Mouse (Mus musculus) intestine, embryonic 14.5 days (tissue): ENCODE results near the gene Prn. TPM values are rescaled to one million over a fixed set of nuclear protein-coding genes. Genes with fewer than 3 reads are reported as not detected.

ENCODE experiments used
- ATAC-seq: fragments of 200-750 bp; cut with Nextera tagmentation; replicated peaks from 2 replicates; pipeline ENCODE4 v1.8.0; 2017; ENCODE audit warnings: low read depth, moderate number of reproducible peaks, moderate TSS enrichment, moderate library complexity; ENCODE audit not compliant: low FRiP score, low TSS enrichment
- DNase-seq: peaks from one replicate; pipeline ENCODE4 v3.0.0-alpha.2; 2018; ENCODE audit warnings: low spot score
- H3K27ac ChIP-seq: fragments of 300-500 bp; sonication (generic); 2 replicates; pipeline ENCODE4 v1.5.1; 2014; ENCODE audit warnings: low read depth, mild to moderate bottlenecking, control low read depth
- H3K27me3 ChIP-seq: fragments of 300-500 bp; sonication (generic); replicated peaks from 2 replicates; pipeline ENCODE4 v1.6.1; 2014; ENCODE audit warnings: low read length, control low read depth; ENCODE audit not compliant: control insufficient read depth, insufficient read depth
- H3K36me3 ChIP-seq: fragments of 300-500 bp; sonication (generic); 2 replicates; pipeline ENCODE4 v1.6.1; 2014; ENCODE audit warnings: low read length, control low read depth; ENCODE audit not compliant: control insufficient read depth, insufficient read depth
- H3K4me1 ChIP-seq: fragments of 300-500 bp; sonication (generic); replicated peaks from 2 replicates; pipeline ENCODE4 v1.6.1; 2014; ENCODE audit warnings: low read length, control low read depth, mixed read lengths; ENCODE audit not compliant: control insufficient read depth, insufficient read depth
- H3K4me2 ChIP-seq: fragments of 300-500 bp; sonication (generic); 2 replicates; pipeline ENCODE4 v1.6.1; 2014; ENCODE audit warnings: low read length
- H3K4me3 ChIP-seq: fragments of 300-500 bp; sonication (generic); 2 replicates; pipeline ENCODE4 v1.5.1; 2014; ENCODE audit warnings: low read depth, low read length, control low read depth, mixed read lengths
- H3K9ac ChIP-seq: fragments of 300-500 bp; sonication (generic); 2 replicates; pipeline ENCODE4 v1.6.1; 2014; ENCODE audit warnings: mild to moderate bottlenecking, low read length
- H3K9me3 ChIP-seq: fragments of 300-500 bp; sonication (generic); 2 replicates; pipeline ENCODE4 v1.6.1; 2016; ENCODE audit warnings: low read length, control low read depth; ENCODE audit not compliant: control insufficient read depth
- WGBS: fragments of 180-500 bp; shearing (Covaris S2); extraction: QIAGEN DNeasy Blood & Tissue Kit; methylation state at CpG from one replicate; pipeline ENCODE4 v1.1.7; 2014; 5-methylcytosine and 5-hydroxymethylcytosine counted together
- polyA plus RNA-seq: library from polyadenylated mRNA; unstranded; fragments of >200 nt; fragmentation: Nextera tagmentation; extraction: Ambion mirVana; gene quantifications from 2 replicates; pipeline ENCODE4 v1.2.1, GENCODE M21; 2014

Gene Prn
- polyA plus RNA-seq, 1 experiment from 2014 or later = not detected

DNA sequence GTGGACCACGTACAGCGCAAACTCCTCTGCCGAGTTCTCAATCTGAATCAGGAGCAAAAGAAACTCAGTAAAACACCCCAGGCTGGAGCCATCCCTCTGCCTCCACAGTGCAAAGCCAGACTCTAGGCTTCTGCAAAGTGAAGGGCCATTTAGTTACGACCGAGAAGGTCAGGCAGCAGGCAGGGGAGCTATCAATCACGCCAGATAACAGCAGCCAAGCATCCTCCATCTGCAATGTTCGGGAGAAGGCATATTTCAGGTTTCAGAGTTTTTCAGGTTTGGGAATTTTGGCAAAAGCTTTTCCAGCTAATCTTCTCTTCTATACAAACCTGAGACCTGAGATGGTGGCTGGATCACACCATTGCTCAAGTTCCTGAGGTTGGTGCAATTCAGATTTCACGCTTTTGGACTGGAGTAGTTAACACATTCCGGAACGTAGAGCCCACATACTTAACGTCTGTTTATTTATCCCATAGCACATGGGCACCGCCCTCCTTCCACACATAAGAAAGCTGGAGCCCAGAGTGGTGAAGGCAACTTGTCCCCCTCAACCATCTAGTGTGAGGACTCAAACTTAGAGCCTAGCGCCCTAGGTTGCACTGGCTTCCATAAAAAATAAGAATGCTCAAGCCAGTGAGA, 92.1 kb downstream of the Prn start:
- no peaks in the 10 kb centered on the region for H3K9me3 ChIP-seq
- no peaks in the 10 kb centered on the region for H3K36me3 ChIP-seq
- ATAC-seq (no peak), DNase-seq (no peak)
- H3K4me1 ChIP-seq = no peaks in the 10 kb centered on the region
- H3K4me3 ChIP-seq = no peak overlapping the region
- WGBS = 38% methylated on average over 13 of the region's 13 CpGs
- no peaks in the 10 kb centered on the region for H3K27me3 ChIP-seq
- no peak overlapping the region for H3K27ac ChIP-seq
- no peak overlapping the region for H3K9ac ChIP-seq
- no peak overlapping the region for H3K4me2 ChIP-seq

DNA sequence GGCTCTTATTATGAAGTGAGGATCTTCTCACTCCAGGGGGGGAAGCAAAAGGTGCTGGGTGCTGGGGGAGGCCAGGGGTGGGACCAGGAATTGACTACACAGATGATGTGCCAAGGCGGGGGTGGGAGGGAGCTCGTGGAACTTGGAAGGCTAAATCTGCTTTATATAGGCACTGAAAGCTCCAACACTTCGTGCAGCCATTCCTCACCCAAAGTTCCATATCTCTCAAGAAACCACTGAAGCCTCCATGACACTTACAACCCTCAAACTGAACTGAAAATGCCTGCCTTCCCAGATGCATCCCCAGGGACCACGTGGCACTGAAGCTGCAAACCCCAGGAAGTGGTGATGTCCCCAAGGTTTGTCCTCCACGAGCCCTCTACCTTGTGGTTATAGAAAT, 94.2 kb downstream of the Prn start:
- ATAC-seq (no peak), DNase-seq (no peak)
- H3K27me3 ChIP-seq = no peaks in the 10 kb centered on the region
- no peak overlapping the region for H3K4me2 ChIP-seq
- 70% methylated on average over 5 of the region's 5 CpGs for WGBS
- H3K36me3 ChIP-seq = no peaks in the 10 kb centered on the region
- no peaks in the 10 kb centered on the region for H3K9me3 ChIP-seq
- H3K9ac ChIP-seq = no peak overlapping the region
- H3K27ac ChIP-seq = no peak overlapping the region
- no peak overlapping the region for H3K4me3 ChIP-seq
- H3K4me1 ChIP-seq = no peaks in the 10 kb centered on the region; the same call in 1 of the 2 replicates

DNA sequence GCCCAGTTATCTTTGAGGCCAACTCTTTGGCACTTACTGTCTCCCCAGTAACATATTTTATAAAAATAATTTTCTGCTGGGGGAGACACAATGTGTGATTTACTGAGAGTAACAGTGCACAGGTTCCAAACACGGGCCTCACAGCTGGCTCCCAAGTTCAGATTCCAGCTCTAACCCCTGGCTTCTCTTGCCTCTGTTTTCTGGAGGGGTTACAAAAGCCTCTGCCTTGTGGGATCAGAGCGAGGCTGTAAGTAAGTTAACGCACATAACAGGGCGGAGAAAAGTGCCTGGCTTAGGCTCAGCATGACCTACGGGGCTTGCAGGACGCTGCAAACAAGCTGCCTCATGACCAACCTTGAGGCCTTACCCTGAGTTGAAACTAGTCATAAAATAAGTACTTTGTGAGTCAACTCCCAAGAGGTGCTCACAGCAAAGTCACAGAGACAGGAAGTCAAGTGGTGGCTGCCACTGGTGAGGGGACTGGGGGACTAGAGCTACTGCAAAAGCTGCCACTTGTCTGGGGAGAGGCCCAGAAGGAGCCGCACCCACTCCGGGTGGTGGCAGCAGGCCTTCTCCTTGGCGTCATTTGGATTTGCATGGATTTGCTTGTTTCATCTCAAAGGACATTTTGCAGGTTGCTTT, 94.9 kb downstream of the Prn start:
- Histone ChIP-seq H3K9me3 (no peaks in the 10 kb centered on the region), H3K36me3 (no peaks in the 10 kb centered on the region), H3K4me1 (no peaks in the 10 kb centered on the region; the same call in 1 of the 2 replicates), H3K4me3 (no peak overlapping the region), H3K4me2 (no peak overlapping the region), H3K27me3 (no peaks in the 10 kb centered on the region), H3K9ac (no peak overlapping the region), H3K27ac (no peak overlapping the region)
- WGBS = 74% methylated on average over 9 of the region's 9 CpGs
- DNase-seq (no peak), ATAC-seq (no peak)

DNA sequence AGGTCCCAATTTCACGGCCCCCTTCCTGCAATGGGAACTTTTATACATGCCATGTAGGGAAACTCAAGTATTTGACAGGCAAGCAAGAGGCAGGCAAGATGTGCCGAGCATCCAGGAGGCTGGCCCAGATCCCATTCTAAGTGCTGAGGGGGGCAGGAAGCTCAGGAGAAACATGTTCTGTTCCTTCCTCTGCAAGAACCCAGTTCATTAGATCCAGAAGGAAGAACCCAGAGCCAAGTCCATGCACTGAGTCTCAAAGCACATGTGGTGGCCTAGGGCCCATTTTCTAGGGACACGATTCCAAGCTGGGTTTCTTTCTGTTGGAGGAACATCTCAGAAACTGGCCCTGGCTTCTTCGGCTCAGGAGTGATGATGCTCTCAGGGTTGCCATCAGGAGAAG, 95.7 kb downstream of the Prn start:
- H3K27me3 ChIP-seq = no peaks in the 10 kb centered on the region
- no peaks in the 10 kb centered on the region for H3K36me3 ChIP-seq
- DNase-seq (no peak), ATAC-seq (no peak)
- no peaks in the 10 kb centered on the region; the same call in 1 of the 2 replicates for H3K4me1 ChIP-seq
- H3K4me2 ChIP-seq = no peak overlapping the region
- no peak overlapping the region for H3K4me3 ChIP-seq
- H3K27ac ChIP-seq = no peak overlapping the region
- 88% methylated on average over 4 of the region's 4 CpGs for WGBS
- H3K9me3 ChIP-seq = no peaks in the 10 kb centered on the region
- no peak overlapping the region for H3K9ac ChIP-seq

Other genes with a start within 250 kb of the Prn start
- not detected in 2 replicates for gene Erv3, start 50.2 kb upstream of the Prn start, polyA plus RNA-seq
- gene Prnp, start within 50 bp of the Prn start, polyA plus RNA-seq = 41.3 and 43.0 TPM in 2 replicates
- 43.0 and 47.8 TPM in 2 replicates for gene Prnd, start 40.9 kb downstream of the Prn start, polyA plus RNA-seq
- 12.0 and 12.6 TPM in 2 replicates for gene Rassf2, start 120.3 kb downstream of the Prn start, polyA plus RNA-seq
- 13.9 and 17.4 TPM in 2 replicates for gene Slc23a2, start 235.2 kb downstream of the Prn start, polyA plus RNA-seq